Mouse (Mus musculus) mesoderm, embryonic 11.5 days (tissue): ENCODE measurements around the gene Fam193b.

Source experiments
- DNase-seq: peaks from one replicate; pipeline ENCODE4 v3.0.0-alpha.2; 2012; ENCODE audit warnings: low read depth, low spot score

Fam193b gene

GRCm38 (mm10) chr13:55500575-55500974 is 70.3 kb downstream of the Fam193b start:
- DNase-seq: no peak

GRCm38 (mm10) chr13:55498906-55499305 is 72.0 kb downstream of the Fam193b start:
- no peak for DNase-seq

- DNase-seq: no peak
Observed at GRCm38 (mm10) chr13:55496661-55497060, 74.3 kb downstream of the Fam193b start.

- no peak for DNase-seq
Observed at GRCm38 (mm10) chr13:55495702-55496101, 75.2 kb downstream of the Fam193b start.

- no peak for DNase-seq
Observed at GRCm38 (mm10) chr13:55494883-55495621, 75.9 kb downstream of the Fam193b start.

GRCm38 (mm10) chr13:55494257-55494656 is 76.7 kb downstream of the Fam193b start:
- DNase-seq: no peak
